Mouse (Mus musculus) cerebellum, adult 2 months (tissue): ENCODE data around the gene Ikbkg. TPM values are rescaled to one million over a fixed set of nuclear protein-coding genes. Genes with fewer than 3 reads are reported as not detected.
"Not testable (repeated sequence)": the region's sequence is repeated elsewhere in the genome, so short reads cannot be mapped to it uniquely, and the experiment has no call there.

Experiments
- DNase-seq, 2 experiments: peaks; one replicate each; pipeline ENCODE4 v3.0.0; 2021
- H3K27ac ChIP-seq: fragments of 200-500 bp; 2 replicates; pipeline ENCODE4 v1.5.1; 2012; ENCODE audit warnings: low read length, control low read depth, inconsistent platforms; ENCODE audit not compliant: insufficient read depth
- H3K27me3 ChIP-seq: fragments of 200-500 bp; 2 replicates; pipeline ENCODE4 v1.6.1; 2012; ENCODE audit warnings: inconsistent platforms, mild to moderate bottlenecking, low read length, moderate library complexity; ENCODE audit not compliant: control insufficient read depth, insufficient read depth
- H3K4me1 ChIP-seq: fragments of 200-500 bp; 2 replicates; pipeline ENCODE4 v1.6.1; 2011; ENCODE audit warnings: low read length; ENCODE audit not compliant: control insufficient read depth, insufficient read depth
- H3K4me3 ChIP-seq: fragments of 200-500 bp; replicated peaks from 2 replicates; pipeline ENCODE3; 2011; ENCODE audit warnings: mild to moderate bottlenecking, low read depth, low read length, control low read depth; ENCODE audit not compliant: insufficient read depth
- CTCF ChIP-seq: fragments of 200-500 bp; IDR thresholded peaks from 2 replicates; pipeline ENCODE4 v1.5.1; 2011; ENCODE audit warnings: low read depth, mild to moderate bottlenecking, control low read depth, low read length, moderate library complexity, borderline replicate concordance; ENCODE audit not compliant: insufficient read depth
- POLR2A ChIP-seq: fragments of 200-500 bp; IDR thresholded peaks from 2 replicates; pipeline ENCODE4 v1.6.1; 2011; ENCODE audit warnings: low read length, control low read depth, borderline replicate concordance; ENCODE audit not compliant: insufficient read depth
- whole genome bisulfite sequencing: fragments of 180-500 bp; shearing (Covaris S2); methylation state at CpG from one replicate; pipeline ENCODE4 v1.1.7; 2018; 5-methylcytosine and 5-hydroxymethylcytosine counted together
- polyA plus RNA-seq: library from polyadenylated mRNA; depleted of rRNA; stranded (reverse); fragments of >200 nt; gene quantifications from 2 replicates; pipeline ENCODE4 v1.2.3, GENCODE M21; 2012

Ikbkg gene
- polyA plus RNA-seq, 1 experiment, result 22.3 TPM

DNA sequence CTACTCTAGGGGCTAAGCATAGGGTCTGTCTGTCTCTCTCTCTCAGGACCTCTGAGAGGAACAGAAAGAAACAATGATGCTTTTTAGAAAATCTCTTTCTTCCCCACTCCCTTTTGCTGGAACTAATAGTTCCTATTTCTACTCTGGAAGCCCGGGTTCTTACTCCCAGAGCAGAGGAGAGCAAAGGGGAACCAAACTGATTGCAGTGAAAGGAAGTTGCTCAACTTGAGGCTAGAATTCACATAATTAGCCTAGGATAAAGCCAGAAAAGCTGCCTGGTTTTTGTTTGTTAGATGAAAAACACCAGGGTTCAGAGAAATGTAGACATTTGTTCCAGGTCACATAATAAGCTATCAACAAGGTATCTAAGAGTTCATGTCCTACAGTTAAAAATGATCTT is 33.2 kb downstream of the Ikbkg start:
- no peak overlapping the region for H3K27ac ChIP-seq
- no peak overlapping the region for H3K4me3 ChIP-seq
- 82% methylated on average over 1 of the region's 1 CpGs for WGBS
- TF ChIP-seq POLR2A, result no peak
- no peak for TF ChIP-seq CTCF
- no peak for DNase-seq
- peaks cover 3% of the 10 kb centered on the region; the same call in 1 of the 2 replicates for H3K4me1 ChIP-seq
- no peaks in the 10 kb centered on the region for H3K27me3 ChIP-seq

DNA sequence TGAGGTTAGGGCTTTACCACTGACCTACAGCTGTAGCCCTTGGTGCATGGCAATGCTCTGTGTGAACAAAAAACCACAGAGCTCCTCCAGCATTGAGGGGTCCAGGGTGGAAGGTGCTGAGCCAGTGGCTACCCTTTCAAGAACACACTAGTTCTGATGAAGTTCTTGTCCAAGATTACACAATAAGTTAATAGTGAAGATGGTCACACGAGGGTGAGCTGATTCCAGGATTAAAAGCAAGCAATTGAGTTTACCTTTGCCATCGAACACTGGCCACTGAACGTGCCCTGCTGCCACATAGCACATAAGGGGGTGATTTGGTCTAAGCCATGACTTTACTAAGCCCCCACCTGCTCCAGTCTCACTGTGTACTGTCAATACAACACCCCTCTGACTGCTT is 34.0 kb downstream of the Ikbkg start:
- Histone ChIP-seq H3K4me3 (no peak overlapping the region), H3K27ac (no peak overlapping the region), H3K27me3 (no peaks in the 10 kb centered on the region), H3K4me1 (peaks cover 3% of the 10 kb centered on the region; the same call in 1 of the 2 replicates)
- WGBS, result 81% methylated on average over 3 of the region's 3 CpGs
- TF ChIP-seq POLR2A, result no peak
- TF ChIP-seq CTCF, result no peak
- no peak for DNase-seq

DNA sequence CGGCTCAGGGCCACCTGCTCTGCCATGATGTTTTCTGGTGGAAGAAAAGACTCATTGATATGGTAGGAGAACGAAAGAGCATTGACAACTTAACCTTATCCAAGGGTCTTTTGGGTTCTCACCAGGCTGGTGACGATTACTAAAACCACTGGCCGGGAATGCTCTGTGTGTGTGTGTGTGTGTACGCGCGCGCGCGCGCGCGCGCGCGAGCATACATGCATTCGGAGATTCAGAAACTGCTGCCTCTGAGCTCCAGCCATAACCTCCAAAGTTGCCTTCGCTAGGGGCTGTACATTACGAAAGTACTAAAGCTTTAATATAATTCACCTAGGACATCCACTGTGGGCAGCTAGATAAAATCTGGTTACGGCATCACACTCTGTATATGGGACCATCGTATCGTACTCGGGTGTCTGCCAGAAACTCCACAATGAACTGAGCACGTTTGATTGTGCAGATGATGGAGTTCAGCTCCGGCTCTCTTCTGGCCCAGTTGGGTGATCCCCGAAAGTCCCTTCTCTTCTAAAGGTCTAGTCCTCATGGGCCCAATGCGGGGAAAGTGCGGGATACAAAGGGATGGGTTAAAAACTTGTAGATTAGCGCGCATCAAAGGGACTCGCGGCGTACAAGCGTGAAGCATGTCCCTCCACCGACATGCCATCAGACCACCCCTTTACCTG is 35.2 kb downstream of the Ikbkg start:
- H3K4me3 ChIP-seq, result peak overlapping the region; percentile 86
- WGBS, result 10% methylated on average over 35 of the region's 35 CpGs
- H3K4me1 ChIP-seq, result peaks cover 3% of the 10 kb centered on the region; the same call in 1 of the 2 replicates
- peak in 1 of 2 experiments; percentile 13 for DNase-seq
- no peak for TF ChIP-seq POLR2A
- no peak overlapping the region; the same call in 1 of the 2 replicates for H3K27ac ChIP-seq
- no peaks in the 10 kb centered on the region for H3K27me3 ChIP-seq

DNA sequence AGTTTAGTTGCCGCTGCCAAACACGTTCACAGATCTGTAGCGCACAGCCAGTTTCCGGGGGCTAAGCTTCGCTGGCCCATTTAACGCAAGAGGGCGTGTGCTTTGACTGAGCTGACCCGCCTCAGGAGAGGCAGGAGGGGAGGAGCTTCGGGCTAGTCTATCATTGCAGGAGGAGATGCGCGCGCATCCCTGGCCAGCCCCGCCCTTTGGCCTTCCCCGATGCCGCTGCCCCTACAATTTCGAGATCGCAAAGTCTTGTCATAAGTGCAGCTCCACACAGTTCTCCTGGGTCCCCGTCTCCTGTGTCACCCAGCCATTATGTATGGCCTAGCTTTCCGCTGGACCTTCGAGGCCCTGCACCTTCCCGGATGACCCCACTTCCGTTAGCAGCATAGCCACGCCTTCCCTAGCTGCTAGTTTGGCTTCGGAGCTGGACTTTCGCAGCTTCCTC is 35.8 kb downstream of the Ikbkg start, which contains the start of gene G6pdx:
Gene G6pdx, minus strand, starts transcription at position 369 of the 451 bp plus-strand sequence.
- TF ChIP-seq CTCF (no peak), POLR2A (peak; percentile 67; the same call in 1 of the 2 replicates)
- WGBS, result 4% methylated on average over 25 of the region's 25 CpGs
- Histone ChIP-seq H3K4me1 (peaks cover 3% of the 10 kb centered on the region; the same call in 1 of the 2 replicates), H3K4me3 (peak within 1 kb of the TSS; percentile 86), H3K27me3 (no peaks in the 10 kb centered on the region), H3K27ac (peak within 1 kb of the TSS; percentile 75)
- peak; percentile 88 for DNase-seq

DNA sequence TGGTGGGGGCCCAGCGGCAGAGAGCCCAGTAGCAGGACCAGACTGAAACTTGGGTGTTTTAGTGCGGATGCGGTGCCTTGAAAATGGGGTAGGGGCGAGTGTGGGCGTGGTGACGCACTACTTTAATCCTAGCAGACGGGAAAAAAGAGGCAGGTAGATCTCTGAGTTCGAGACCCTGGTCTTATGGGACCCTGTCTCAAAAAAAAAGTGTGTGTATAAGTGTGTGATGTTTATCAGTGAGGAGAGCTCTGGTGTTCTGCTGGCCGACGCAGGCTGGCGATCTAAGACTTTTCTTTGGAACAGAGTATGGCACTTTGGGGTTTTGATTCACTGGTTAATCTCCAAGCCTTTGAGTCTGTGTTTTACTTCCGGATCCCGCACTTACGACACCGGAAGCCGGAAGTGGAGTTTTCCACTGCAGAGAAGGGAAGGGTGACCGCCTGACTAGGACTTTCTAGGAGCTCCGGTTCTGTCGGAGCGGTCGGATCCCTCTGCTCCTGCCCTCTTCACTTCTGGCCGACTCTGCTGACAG is 36.3 kb downstream of the Ikbkg start:
- no peak for TF ChIP-seq CTCF
- peak; percentile 45; the same call in 1 of the 2 replicates for TF ChIP-seq POLR2A
- peaks cover 3% of the 10 kb centered on the region; the same call in 1 of the 2 replicates for H3K4me1 ChIP-seq
- peak overlapping the region; percentile 86 for H3K4me3 ChIP-seq
- H3K27me3 ChIP-seq, result no peaks in the 10 kb centered on the region
- peak; percentile 78 to 79 for DNase-seq
- H3K27ac ChIP-seq, result peak overlapping the region; percentile 75
- 7% methylated on average over 22 of the region's 22 CpGs for WGBS

DNA sequence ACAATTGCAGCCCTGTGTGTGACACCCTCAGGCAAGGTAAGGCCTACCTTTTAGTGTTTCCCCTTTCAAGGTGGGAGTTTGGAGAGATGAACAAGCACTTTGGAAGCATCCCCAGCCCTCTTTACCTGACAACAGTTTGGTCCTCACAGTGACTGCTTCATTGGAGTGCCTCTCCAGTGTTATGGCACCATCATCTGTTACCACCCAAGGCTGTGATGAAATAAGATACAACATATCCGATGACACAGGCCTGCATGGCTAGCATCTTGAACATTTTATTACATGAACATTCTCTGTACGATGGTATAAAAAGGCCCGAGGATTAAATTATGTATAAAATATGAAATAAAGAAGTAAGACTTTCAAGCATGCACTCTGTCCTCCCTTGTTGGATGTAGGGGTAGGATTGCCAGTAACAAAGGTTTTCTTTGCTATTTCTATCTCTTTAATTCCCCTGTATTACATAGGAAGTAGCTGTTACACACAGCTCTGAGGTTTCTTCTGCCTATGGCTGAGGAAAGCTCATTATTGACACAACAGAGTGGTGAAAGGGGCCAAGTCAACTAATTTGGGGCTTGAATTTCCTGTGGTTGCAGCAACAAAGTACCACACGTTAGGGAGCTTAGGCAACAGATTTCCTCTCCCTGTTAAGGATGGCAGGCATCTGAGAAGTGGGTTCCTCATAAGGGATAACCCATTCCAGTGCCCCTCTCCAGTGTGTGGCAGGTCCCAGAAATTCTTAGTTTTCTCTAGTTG is 58.2 kb downstream of the Ikbkg start:
- H3K4me1 ChIP-seq, result no peaks in the 10 kb centered on the region
- H3K27ac ChIP-seq, result no peak overlapping the region
- H3K27me3 ChIP-seq, result no peaks in the 10 kb centered on the region
- TF ChIP-seq POLR2A (no peak), CTCF (no peak)
- 93% methylated on average over 4 of the region's 4 CpGs for WGBS
- DNase-seq, result no peak
- H3K4me3 ChIP-seq, result no peak overlapping the region

DNA sequence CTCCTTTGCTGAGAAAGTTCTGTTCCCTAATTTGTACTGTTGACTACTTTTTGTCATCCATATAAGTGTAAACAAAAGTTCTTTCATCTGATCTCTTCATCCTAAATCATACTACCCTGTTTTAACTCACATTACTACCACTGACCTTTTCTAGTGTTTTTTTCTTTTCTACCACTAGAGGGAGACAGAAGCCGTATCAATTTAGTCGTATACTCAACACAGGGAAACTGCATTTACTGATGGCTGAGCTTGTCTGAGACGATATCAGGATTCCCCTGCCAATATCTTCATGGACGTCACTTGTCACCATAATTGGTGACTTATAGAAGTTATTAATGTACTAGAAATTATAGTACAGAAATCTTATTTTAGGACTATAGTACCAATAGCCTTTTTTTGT is 59.7 kb downstream of the Ikbkg start:
- Histone ChIP-seq H3K27me3 (no peaks in the 10 kb centered on the region), H3K4me3 (no peak overlapping the region), H3K4me1 (no peaks in the 10 kb centered on the region), H3K27ac (no peak overlapping the region)
- TF ChIP-seq CTCF (peak; percentile 17; the same call in 1 of the 2 replicates), POLR2A (no peak)
- DNase-seq, result peak in 1 of 2 experiments; percentile 13
- 8% methylated on average over 4 of the region's 4 CpGs for WGBS

DNA sequence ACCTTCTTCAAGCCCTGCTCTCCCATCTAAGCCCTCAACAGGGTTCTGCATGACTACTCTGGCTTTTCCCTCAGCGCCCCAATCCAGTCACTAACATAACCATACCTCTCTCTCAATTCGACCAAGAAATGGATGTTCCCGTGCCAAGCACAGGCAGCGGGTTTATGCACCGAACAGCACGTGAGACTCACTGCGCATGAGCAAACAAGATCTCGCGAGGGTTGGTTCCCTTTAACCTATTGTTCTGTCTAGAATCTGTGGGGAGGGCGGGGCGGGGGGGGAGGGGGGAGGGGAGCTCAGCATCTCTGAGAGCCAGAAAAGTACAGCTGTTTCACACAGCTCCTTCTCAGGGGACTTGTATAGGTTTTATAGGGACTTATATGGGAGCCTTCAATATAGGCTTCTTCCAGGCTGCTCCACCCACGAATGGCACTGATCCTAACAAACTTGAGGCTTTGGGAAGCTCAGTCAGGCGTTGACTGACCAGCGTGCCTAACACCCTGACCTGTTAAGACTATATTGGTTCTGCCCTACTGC is 88.3 kb downstream of the Ikbkg start, which contains the start of gene Gm6880:
Gene Gm6880, minus strand, starts transcription at position 51 of the 537 bp plus-strand sequence.
- not testable (repeated sequence) for H3K4me3 ChIP-seq, H3K27me3 ChIP-seq, H3K4me1 ChIP-seq, DNase-seq, H3K27ac ChIP-seq
- WGBS, result 48% methylated on average over 14 of the region's 14 CpGs
